Mouse (Mus musculus): Measurements from ENCODE around the gene Trim13. TPM values are rescaled to one million over a fixed set of nuclear protein-coding genes. Genes with fewer than 3 reads are reported as not detected.
A peak's percentile ranks its signal among the peaks of the same experiment; 100 is the strongest.

The Trim13 gene
- polyA plus RNA-seq, 1 experiment from 2014 or later: 9.0 TPM

GRCm38 (mm10) chr14:61642668-61643067, 44.6 kb downstream of the Trim13 start:
- H3K27ac ChIP-seq: no peak overlapping the region
- DNase-seq (ENCODE audit: low spot score): no peak
- no peak overlapping the region for H3K4me3 ChIP-seq
- H3K9me3 ChIP-seq: no peaks in the 10 kb centered on the region
- H3K36me3 ChIP-seq: no peaks in the 10 kb centered on the region
- H3K4me1 ChIP-seq: no peaks in the 10 kb centered on the region
- no peaks in the 10 kb centered on the region for H3K27me3 ChIP-seq (ENCODE audit: insufficient read depth, poor library complexity, severe bottlenecking)
- WGBS: 87% methylated on average over 1 of the region's 1 CpGs

- H3K27ac ChIP-seq: no peak overlapping the region
- H3K27me3 ChIP-seq (ENCODE audit: insufficient read depth, poor library complexity, severe bottlenecking): no peaks in the 10 kb centered on the region
- DNase-seq (ENCODE audit: low spot score): no peak
- H3K4me1 ChIP-seq: peaks cover 4% of the 10 kb centered on the region; the same call in 1 of the 2 replicates
- H3K9me3 ChIP-seq: no peaks in the 10 kb centered on the region
- 56% methylated on average over 1 of the region's 1 CpGs for WGBS
- 0 out of 2 replicates have a peak overlapping the region, but pooled peaks have one; percentile 31 for H3K4me3 ChIP-seq
- no peaks in the 10 kb centered on the region for H3K36me3 ChIP-seq
These were observed 47.5 kb downstream of the Trim13 start for GRCm38 (mm10) chr14:61645547-61645946.

GRCm38 (mm10) chr14:61647182-61647880, 49.3 kb downstream of the Trim13 start:
- H3K27me3 ChIP-seq (ENCODE audit: insufficient read depth, poor library complexity, severe bottlenecking): no peaks in the 10 kb centered on the region
- H3K4me3 ChIP-seq: peak overlapping the region; percentile 98
- H3K9me3 ChIP-seq: no peaks in the 10 kb centered on the region
- peak; percentile 82 for DNase-seq (ENCODE audit: low spot score)
- H3K4me1 ChIP-seq: peaks cover 4% of the 10 kb centered on the region; the same call in 1 of the 2 replicates
- WGBS: 0% methylated on average over 24 of the region's 24 CpGs
- no peaks in the 10 kb centered on the region for H3K36me3 ChIP-seq
- H3K27ac ChIP-seq: peak overlapping the region; percentile 99

DNA sequence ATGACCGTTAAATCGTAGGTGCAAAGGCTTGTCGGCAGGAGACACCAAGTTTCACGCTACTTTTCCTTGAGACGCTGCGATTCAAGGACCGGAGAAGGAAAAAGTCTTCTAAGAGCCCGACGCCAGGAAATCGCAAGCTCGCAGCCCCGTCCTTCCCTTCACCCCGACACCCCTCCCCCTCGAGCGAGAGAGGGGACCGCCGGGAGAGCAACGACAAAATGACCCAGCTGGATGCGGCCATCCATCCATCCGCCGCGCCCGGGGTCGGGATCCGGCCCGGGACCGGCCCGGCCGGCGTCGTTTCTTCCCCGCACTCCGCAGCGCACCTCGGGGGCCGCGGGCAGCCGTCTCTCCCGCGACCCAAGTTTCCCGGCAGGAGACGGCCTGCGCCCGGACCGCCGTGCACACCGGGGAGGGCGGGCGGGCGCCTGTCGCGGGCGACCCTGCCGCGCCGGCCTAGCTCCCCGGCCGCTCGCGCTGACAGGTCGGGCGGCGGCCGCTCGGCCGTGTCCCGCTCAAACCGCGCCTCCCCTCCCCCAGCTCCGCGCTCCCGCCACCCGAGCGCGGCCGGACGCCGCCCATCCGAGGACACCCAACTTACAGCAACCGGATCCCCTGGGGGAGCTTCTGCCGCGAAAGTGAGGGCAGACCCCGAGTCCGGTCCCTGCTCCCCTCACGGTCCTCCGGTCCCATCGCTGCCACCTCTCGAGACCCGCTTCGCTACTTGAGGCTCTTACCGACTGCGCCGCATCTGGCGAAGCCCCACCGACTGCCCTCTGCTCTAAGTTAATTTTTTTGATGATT, 50.0 kb downstream of the Trim13 start:
- peak overlapping the region; percentile 99 for H3K27ac ChIP-seq
- no peaks in the 10 kb centered on the region for H3K9me3 ChIP-seq
- peak overlapping the region; percentile 98 for H3K4me3 ChIP-seq
- H3K27me3 ChIP-seq (ENCODE audit: insufficient read depth, poor library complexity, severe bottlenecking): no peaks in the 10 kb centered on the region
- WGBS: under 1% methylated on average over 95 of the region's 95 CpGs
- peaks cover 4% of the 10 kb centered on the region; the same call in 1 of the 2 replicates for H3K4me1 ChIP-seq
- DNase-seq (ENCODE audit: low spot score): peak; percentile 81
- no peaks in the 10 kb centered on the region for H3K36me3 ChIP-seq

DNA sequence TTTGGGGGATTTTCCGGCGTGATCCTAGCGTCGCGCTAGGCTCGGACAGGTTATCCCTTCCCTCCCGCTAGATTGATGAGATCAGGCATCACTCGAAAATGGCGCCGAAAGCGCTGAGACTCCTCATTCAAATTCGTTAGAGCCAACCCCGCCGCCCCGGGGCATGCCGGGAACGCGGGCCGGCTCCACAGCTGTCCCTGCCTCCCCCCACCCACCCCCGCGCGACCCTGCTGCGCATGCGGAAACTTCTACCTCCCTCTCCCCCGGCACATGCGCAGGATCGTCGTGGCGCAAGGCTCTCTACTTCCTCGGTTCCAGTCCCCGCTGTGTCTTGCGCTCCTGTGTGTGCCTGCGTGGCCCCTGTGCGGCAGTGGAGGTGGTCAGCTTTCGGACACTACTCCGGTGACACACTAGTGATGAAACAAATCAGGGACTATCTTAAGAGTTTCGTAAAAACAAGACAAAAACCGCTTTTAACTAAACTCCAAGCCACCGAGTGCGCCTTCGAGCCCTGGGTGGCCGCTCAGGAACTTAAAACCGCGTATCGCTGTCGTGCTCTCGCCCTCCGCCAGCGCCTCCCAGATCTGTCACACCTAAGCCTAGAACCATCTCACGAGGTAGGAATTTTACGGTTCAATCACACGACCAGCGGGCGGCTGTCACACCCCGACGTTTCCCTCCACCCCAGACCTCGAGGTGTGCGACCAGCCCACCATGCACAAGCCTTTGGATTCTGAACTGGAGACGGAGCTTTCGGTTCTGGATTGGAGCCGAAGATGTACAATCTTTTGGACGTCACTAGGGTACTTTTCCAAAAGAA, 50.8 kb downstream of the Trim13 start:
- peak overlapping the region; percentile 98 for H3K4me3 ChIP-seq
- peak; percentile 98 for DNase-seq (ENCODE audit: low spot score)
- peak overlapping the region; percentile 99 for H3K27ac ChIP-seq
- H3K27me3 ChIP-seq (ENCODE audit: insufficient read depth, poor library complexity, severe bottlenecking): no peaks in the 10 kb centered on the region
- WGBS: 2% methylated on average over 62 of the region's 62 CpGs
- no peaks in the 10 kb centered on the region for H3K36me3 ChIP-seq
- no peaks in the 10 kb centered on the region for H3K9me3 ChIP-seq
- H3K4me1 ChIP-seq: peaks cover 4% of the 10 kb centered on the region; the same call in 1 of the 2 replicates

- H3K27ac ChIP-seq: no peak overlapping the region
- H3K36me3 ChIP-seq: no peaks in the 10 kb centered on the region
- no peaks in the 10 kb centered on the region for H3K9me3 ChIP-seq
- peaks cover 4% of the 10 kb centered on the region; the same call in 1 of the 2 replicates for H3K4me1 ChIP-seq
- WGBS: 37% methylated on average over 9 of the region's 9 CpGs
- H3K4me3 ChIP-seq: no peak overlapping the region
- DNase-seq (ENCODE audit: low spot score): no peak
- H3K27me3 ChIP-seq (ENCODE audit: insufficient read depth, poor library complexity, severe bottlenecking): no peaks in the 10 kb centered on the region
These were observed 52.4 kb downstream of the Trim13 start for GRCm38 (mm10) chr14:61650291-61650960.

MicroRNAs within 50 kb of the gene (microRNA counts, 519-probe panel; counts per million panel counts)
- microRNA mmu-miR-15a: 8,292 counts per million, percentile 90 among the panel's probes with 10 or more counts
- 9,676 counts per million, percentile 97 among the panel's probes with 10 or more counts for microRNA mmu-miR-16

Small RNA genes within 50 kb of the gene (microRNA-seq; reads per million reads assigned to microRNA genes)
- gene Mir15a (3,203 reads per million, percentile 87 among the genes with 10 or more reads in this experiment), gene Mir16-1 (1,821 reads per million, percentile 84 among the genes with 10 or more reads in this experiment)

Other genes with a start within 250 kb of the Trim13 start
- 6.8 and 8.8 TPM in 2 replicates for gene Ebpl, start 237.8 kb upstream of the Trim13 start, polyA plus RNA-seq (2016; fragmentation: Nextera tagmentation; extraction: Ambion mirVana)
- 46.1 and 53.1 TPM in 2 replicates for gene Kpna3, start 158.4 kb upstream of the Trim13 start, polyA plus RNA-seq (2016; fragmentation: Nextera tagmentation; extraction: Ambion mirVana)
- 26.0 and 26.9 TPM in 2 replicates for gene Spryd7, start 41.4 kb upstream of the Trim13 start, polyA plus RNA-seq (2016; fragmentation: Nextera tagmentation; extraction: Ambion mirVana)
- 0.23 and 0.39 TPM in 2 replicates for gene Kcnrg, start 9.2 kb downstream of the Trim13 start, polyA plus RNA-seq (2016; fragmentation: Nextera tagmentation; extraction: Ambion mirVana)